Mouse (Mus musculus) thymus, adult 2 months (tissue): ENCODE results near the gene Draxin. TPM values are rescaled to one million over a fixed set of nuclear protein-coding genes. Genes with fewer than 3 reads are reported as not detected.

Experiments used
- DNase-seq: peaks from one replicate; pipeline ENCODE4 v3.0.0; 2021
- H3K27ac ChIP-seq: fragments of 200-500 bp; 2 replicates; pipeline ENCODE4 v1.5.1; 2012; ENCODE audit warnings: low read length, control low read depth; ENCODE audit not compliant: control insufficient read depth, insufficient read depth
- H3K27me3 ChIP-seq: fragments of 200-500 bp; 2 replicates; pipeline ENCODE4 v1.6.1; 2012; ENCODE audit warnings: mild to moderate bottlenecking, low read length, moderate library complexity, mixed read lengths; ENCODE audit not compliant: control insufficient read depth, insufficient read depth
- H3K36me3 ChIP-seq: fragments of 200-500 bp; 2 replicates; pipeline ENCODE4 v1.6.1; 2012; ENCODE audit warnings: mild to moderate bottlenecking, low read length, moderate library complexity; ENCODE audit not compliant: control insufficient read depth, insufficient read depth
- H3K4me1 ChIP-seq: fragments of 200-500 bp; replicated peaks from 2 replicates; pipeline ENCODE4 v1.6.1; 2012; ENCODE audit warnings: low read length; ENCODE audit not compliant: control insufficient read depth, insufficient read depth
- H3K4me3 ChIP-seq: fragments of 200-500 bp; 2 replicates; pipeline ENCODE4 v1.5.1; 2012; ENCODE audit warnings: mild to moderate bottlenecking, low read length, control low read depth, moderate library complexity; ENCODE audit not compliant: control insufficient read depth, insufficient read depth
- CTCF ChIP-seq: fragments of 200-500 bp; IDR thresholded peaks from 2 replicates; pipeline ENCODE4 v1.5.1; 2012; ENCODE audit warnings: mild to moderate bottlenecking, control low read depth, low read length, moderate library complexity, borderline replicate concordance; ENCODE audit not compliant: control insufficient read depth, poor library complexity, insufficient read depth; ENCODE audit errors: extremely low read depth
- POLR2A ChIP-seq: fragments of 200-500 bp; IDR thresholded peaks from 2 replicates; pipeline ENCODE4 v1.6.1; 2012; ENCODE audit warnings: mild to moderate bottlenecking, low read length, control low read depth, moderate library complexity; ENCODE audit not compliant: control insufficient read depth, poor library complexity, insufficient read depth; ENCODE audit errors: extremely low read depth
- WGBS: fragments of 180-500 bp; shearing (Covaris S2); methylation state at CpG from one replicate; pipeline ENCODE4 v1.1.7; 2018; 5-methylcytosine and 5-hydroxymethylcytosine counted together
- polyA plus RNA-seq: library from polyadenylated mRNA; depleted of rRNA; stranded (reverse); fragments of >200 nt; gene quantifications from 2 replicates; pipeline ENCODE4 v1.2.3, GENCODE M21; 2012

Draxin gene
- polyA plus RNA-seq, 1 experiment, result 0.26 TPM

GRCm38 (mm10) chr4:148154006-148154405 lies 23.5 kb upstream of the Draxin start:
- Histone ChIP-seq H3K4me3 (no peak overlapping the region), H3K27ac (no peak overlapping the region), H3K36me3 (no peaks in the 10 kb centered on the region; the same call in 1 of the 2 replicates), H3K27me3 (no peaks in the 10 kb centered on the region), H3K4me1 (peaks cover 15% of the 10 kb centered on the region)
- no peak for DNase-seq
- WGBS, result 96% methylated on average over 4 of the region's 4 CpGs
- TF ChIP-seq POLR2A, result no peak

- TF ChIP-seq CTCF (no peak), POLR2A (no peak)
- Histone ChIP-seq H3K4me1 (peaks cover 8% of the 10 kb centered on the region), H3K27me3 (no peaks in the 10 kb centered on the region), H3K4me3 (no peak overlapping the region), H3K27ac (no peak overlapping the region), H3K36me3 (no peaks in the 10 kb centered on the region; the same call in 1 of the 2 replicates)
- no peak for DNase-seq
- 92% methylated on average over 5 of the region's 5 CpGs for WGBS
Measured at GRCm38 (mm10) chr4:148152547-148152946, 22.0 kb upstream of the Draxin start.

- under 1% methylated on average over 67 of the region's 67 CpGs for WGBS
- Histone ChIP-seq H3K27me3 (no peaks in the 10 kb centered on the region), H3K27ac (no peak within 1 kb of the TSS), H3K4me3 (peak within 1 kb of the TSS; percentile 96), H3K36me3 (no peaks in the 10 kb centered on the region; the same call in 1 of the 2 replicates), H3K4me1 (peaks cover 8% of the 10 kb centered on the region)
- TF ChIP-seq CTCF (peak; percentile 81; the same call in 1 of the 2 replicates), POLR2A (peak; percentile 54; the same call in 1 of the 2 replicates)
- DNase-seq, result peak; percentile 88
Measured at GRCm38 (mm10) chr4:148151267-148152168, 21.0 kb upstream of the Draxin start, which contains the start of gene Fbxo6. TSS of gene Fbxo6 (minus strand) at chr4:148152140.

- H3K27me3 ChIP-seq, result no peaks in the 10 kb centered on the region
- TF ChIP-seq POLR2A (no peak), CTCF (no peak)
- peaks cover 8% of the 10 kb centered on the region for H3K4me1 ChIP-seq
- 32% methylated on average over 3 of the region's 3 CpGs for WGBS
- no peak overlapping the region for H3K4me3 ChIP-seq
- H3K36me3 ChIP-seq, result no peaks in the 10 kb centered on the region; the same call in none of the 2 replicates
- DNase-seq, result no peak
- H3K27ac ChIP-seq, result no peak overlapping the region
Measured at GRCm38 (mm10) chr4:148150953-148151266, 20.4 kb upstream of the Draxin start.

- Histone ChIP-seq H3K36me3 (no peaks in the 10 kb centered on the region; the same call in none of the 2 replicates), H3K27me3 (no peaks in the 10 kb centered on the region), H3K27ac (no peak overlapping the region), H3K4me1 (peaks cover 8% of the 10 kb centered on the region), H3K4me3 (no peak overlapping the region)
- DNase-seq, result no peak
- 60% methylated on average over 7 of the region's 7 CpGs for WGBS
- TF ChIP-seq POLR2A (no peak), CTCF (no peak)
Measured at GRCm38 (mm10) chr4:148150242-148150641, 19.7 kb upstream of the Draxin start.

- DNase-seq, result no peak
- H3K27ac ChIP-seq, result no peak overlapping the region
- no peaks in the 10 kb centered on the region for H3K27me3 ChIP-seq
- no peak overlapping the region for H3K4me3 ChIP-seq
- 93% methylated on average over 12 of the region's 12 CpGs for WGBS
- no peaks in the 10 kb centered on the region; the same call in 1 of the 2 replicates for H3K36me3 ChIP-seq
- TF ChIP-seq POLR2A, result no peak
- TF ChIP-seq CTCF, result no peak
- H3K4me1 ChIP-seq, result peaks cover 8% of the 10 kb centered on the region
Measured at GRCm38 (mm10) chr4:148149540-148149939, 19.0 kb upstream of the Draxin start.

- Histone ChIP-seq H3K27me3 (no peaks in the 10 kb centered on the region), H3K36me3 (no peaks in the 10 kb centered on the region; the same call in 1 of the 2 replicates), H3K4me3 (no peak overlapping the region), H3K27ac (no peak overlapping the region), H3K4me1 (peaks cover 8% of the 10 kb centered on the region)
- WGBS, result 79% methylated on average over 2 of the region's 2 CpGs
- no peak for DNase-seq
- no peak for TF ChIP-seq POLR2A
- no peak for TF ChIP-seq CTCF
Measured at GRCm38 (mm10) chr4:148147714-148148113, 17.2 kb upstream of the Draxin start.
